Mouse (Mus musculus): ENCODE results near the gene Slc50a1. TPM values are rescaled to one million over a fixed set of nuclear protein-coding genes. Genes with fewer than 3 reads are reported as not detected.
A peak's percentile ranks its signal among the peaks of the same experiment; 100 is the strongest.

Slc50a1 gene
- 39.0 and 40.2 TPM in 2 replicates for polyA plus RNA-seq (2016; fragmentation: Nextera tagmentation; extraction: Ambion mirVana)

DNA sequence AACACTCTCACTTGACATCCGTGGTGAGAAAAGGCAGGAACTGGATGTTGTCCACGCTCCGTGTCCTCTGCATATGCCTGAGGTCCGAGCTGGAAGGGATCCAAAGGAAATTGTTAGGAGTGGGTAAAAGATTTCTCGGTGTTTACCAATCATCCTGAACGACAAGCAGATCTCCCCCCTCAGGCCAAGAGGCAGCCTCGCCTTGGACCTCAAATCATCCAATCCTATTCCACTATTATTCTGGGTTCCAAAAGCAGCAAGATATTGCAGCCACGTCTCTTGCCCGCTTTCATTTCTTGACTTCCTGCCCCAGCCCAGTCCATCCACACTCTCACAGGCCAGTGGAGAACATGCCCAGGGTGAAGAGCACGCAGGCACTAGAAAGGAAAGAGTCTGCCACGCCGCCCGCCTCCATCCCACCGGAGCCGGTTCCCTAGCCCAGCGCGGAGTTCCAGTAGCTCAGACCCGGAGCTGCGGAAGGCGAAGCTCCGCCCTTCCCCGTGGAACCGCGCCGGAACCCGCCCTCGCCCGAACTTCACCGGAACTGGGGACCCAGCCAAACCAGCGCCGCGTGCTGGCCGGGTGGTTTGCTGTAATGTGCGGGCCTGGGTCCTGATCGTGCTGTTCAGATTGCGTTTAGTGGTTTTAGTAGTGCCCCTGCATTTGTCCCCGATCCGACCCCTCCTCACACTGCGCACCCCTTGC, at the start of gene Slc50a1:
Gene Slc50a1, minus strand, starts transcription at position 520 of the 705 bp plus-strand sequence.
- no peaks in the 10 kb centered on the region for H3K9me3 ChIP-seq
- peak; percentile 19; the same call in 1 of the 2 replicates for ATAC-seq (ENCODE audit: low FRiP score, low read depth)
- no peaks in the 10 kb centered on the region for H3K36me3 ChIP-seq
- WGBS = 4% methylated on average over 39 of the region's 39 CpGs
- peak within 1 kb of the TSS; percentile 68 for H3K9ac ChIP-seq
- H3K27me3 ChIP-seq (replicated peaks) = no peaks in the 10 kb centered on the region
- peak within 1 kb of the TSS; percentile 75 for H3K4me2 ChIP-seq (replicated peaks)
- no peak within 1 kb of the TSS for H3K27ac ChIP-seq
- peaks cover 28% of the 10 kb centered on the region for H3K4me1 ChIP-seq
- peak within 1 kb of the TSS; percentile 50 for H3K4me3 ChIP-seq

DNA sequence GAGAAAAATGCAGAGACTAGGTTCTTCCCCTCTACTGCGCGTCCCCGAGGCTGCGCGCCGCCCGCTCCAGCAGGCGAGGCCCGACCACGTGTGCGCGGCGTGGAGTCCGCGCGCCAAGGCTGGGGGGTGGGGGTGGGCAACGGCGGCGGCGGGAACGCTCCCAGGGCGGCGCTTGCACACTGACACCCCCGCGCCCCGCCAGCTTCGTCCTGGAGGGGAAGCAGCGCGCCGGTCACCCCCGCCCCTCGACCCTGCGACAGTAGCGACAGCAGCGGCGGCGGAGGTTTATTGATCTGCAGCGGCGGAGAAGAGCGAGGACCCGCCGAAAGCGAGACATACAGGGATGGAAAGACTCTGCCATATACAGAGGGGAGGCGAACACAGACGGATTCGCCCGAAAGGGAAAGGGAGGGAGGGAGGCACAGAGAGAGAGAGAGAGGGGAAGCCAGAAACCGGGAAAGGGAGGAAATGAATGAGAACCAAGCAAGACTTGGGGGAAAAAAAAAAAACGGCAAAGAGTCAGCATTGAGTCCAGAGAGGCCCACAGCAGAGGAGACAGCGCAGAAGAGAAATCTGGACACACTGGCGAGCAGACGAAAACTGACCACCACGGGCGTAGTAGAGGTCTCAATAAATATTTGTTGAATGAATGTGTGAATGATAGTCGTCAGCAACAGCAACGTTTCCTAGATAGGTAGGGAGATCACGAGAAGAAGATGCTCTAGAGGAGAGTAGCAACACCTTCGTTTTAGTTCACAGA, 49.4 kb upstream of the Slc50a1 start:
- WGBS = 3% methylated on average over 58 of the region's 58 CpGs
- no peak for ATAC-seq (ENCODE audit: low FRiP score, low read depth)
- Histone ChIP-seq H3K36me3 (peaks cover 10% of the 10 kb centered on the region), H3K9ac (peak overlapping the region; percentile 91), H3K4me1 (peaks cover 77% of the 10 kb centered on the region), H3K4me3 (peak overlapping the region; percentile 75), H3K27ac (peak overlapping the region; percentile 46), H3K4me2 (replicated peaks) (peak overlapping the region; percentile 85), H3K9me3 (no peaks in the 10 kb centered on the region), H3K27me3 (replicated peaks) (peaks cover 36% of the 10 kb centered on the region)

DNA sequence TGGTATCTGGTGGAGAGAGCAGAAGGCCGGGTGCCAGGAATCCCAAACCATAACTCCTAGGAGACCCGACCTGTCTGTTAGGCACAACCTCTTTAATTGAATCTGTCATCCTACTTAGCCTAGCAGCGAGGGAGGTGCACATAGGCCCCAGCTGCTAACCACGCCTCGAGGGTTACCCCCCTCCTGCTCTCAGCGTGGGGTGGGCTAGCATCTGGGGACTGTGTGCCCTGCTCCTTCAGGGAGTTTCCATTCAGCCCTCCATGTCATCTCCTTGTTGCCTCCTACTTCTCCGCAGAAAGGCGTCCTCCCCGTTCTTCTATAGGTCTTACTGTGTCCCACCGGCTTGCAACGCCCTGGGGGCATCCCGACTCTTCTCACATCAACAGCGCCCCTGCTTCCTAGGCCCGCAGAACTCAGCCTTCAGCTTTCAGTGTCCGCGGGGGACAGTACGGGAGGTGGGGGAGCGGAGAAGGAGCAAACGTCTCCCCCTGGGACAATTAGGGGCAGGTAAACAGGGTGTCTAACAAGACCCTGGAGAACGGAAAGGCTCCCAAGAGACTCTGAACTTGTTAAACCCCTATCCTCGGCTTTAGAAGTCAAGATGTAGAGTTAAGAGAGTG, 48.7 kb upstream of the Slc50a1 start:
- Histone ChIP-seq H3K4me3 (peak overlapping the region; percentile 75), H3K9ac (peak overlapping the region; percentile 91; the same call in 1 of the 2 replicates), H3K9me3 (no peaks in the 10 kb centered on the region), H3K27ac (peak overlapping the region; percentile 46; the same call in 1 of the 2 replicates), H3K4me2 (replicated peaks) (peak overlapping the region; percentile 85), H3K4me1 (peaks cover 78% of the 10 kb centered on the region), H3K27me3 (replicated peaks) (peaks cover 36% of the 10 kb centered on the region), H3K36me3 (peaks cover 16% of the 10 kb centered on the region)
- 8% methylated on average over 21 of the region's 21 CpGs for WGBS
- ATAC-seq (ENCODE audit: low FRiP score, low read depth) = no peak

DNA sequence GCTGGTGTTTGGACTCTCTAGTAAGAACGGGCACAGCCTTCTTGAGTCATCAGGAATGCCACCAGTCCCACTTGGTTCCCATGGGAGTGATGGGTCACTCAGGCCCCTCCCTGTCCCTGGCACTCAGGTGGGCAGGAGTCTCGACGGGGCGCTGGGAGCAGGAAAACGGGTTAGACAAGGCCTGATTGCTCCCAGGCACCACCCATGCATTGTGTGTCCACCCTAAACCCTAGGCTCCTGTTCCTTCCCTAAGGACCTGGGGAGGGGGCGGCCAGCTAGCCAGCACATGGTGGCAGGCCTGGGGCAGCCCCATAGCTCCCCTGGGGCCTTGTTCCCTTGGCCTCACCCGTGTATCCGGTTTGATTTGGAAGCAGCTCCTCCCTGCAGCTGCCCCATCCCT, 47.9 kb upstream of the Slc50a1 start:
- H3K36me3 ChIP-seq = peaks cover 21% of the 10 kb centered on the region
- WGBS = 74% methylated on average over 8 of the region's 8 CpGs
- no peak for ATAC-seq (ENCODE audit: low FRiP score, low read depth)
- no peaks in the 10 kb centered on the region for H3K9me3 ChIP-seq
- H3K4me1 ChIP-seq = peaks cover 78% of the 10 kb centered on the region
- no peak overlapping the region for H3K4me3 ChIP-seq
- peaks cover 36% of the 10 kb centered on the region for H3K27me3 ChIP-seq (replicated peaks)
- H3K9ac ChIP-seq = no peak overlapping the region
- H3K4me2 ChIP-seq (replicated peaks) = peak overlapping the region; percentile 20
- H3K27ac ChIP-seq = no peak overlapping the region

DNA sequence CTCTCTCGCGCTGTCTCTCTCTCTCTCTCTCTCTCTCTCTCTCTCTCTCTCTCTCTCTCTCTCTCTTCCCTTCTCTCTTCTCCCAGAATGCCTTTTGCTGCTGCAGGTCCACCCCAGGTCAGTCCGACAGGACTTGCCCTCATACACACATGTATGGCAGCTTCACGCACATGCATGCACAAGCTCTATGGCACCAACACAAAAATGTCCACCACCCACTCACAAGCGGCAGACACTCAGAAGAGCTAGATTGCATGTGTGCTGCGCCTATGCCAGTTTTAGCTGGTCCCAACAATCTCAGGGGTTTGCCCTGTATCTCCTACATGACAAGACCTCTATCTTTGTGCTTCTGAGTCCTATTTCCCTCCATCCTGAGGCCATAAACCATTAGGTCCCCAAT, 46.9 kb upstream of the Slc50a1 start:
- 0 out of 2 replicates have a peak overlapping the region, but pooled peaks have one; percentile 26 for H3K9ac ChIP-seq
- H3K4me2 ChIP-seq (replicated peaks) = peak overlapping the region; percentile 61
- H3K9me3 ChIP-seq = no peaks in the 10 kb centered on the region
- ATAC-seq (ENCODE audit: low FRiP score, low read depth) = no peak
- no peak overlapping the region for H3K27ac ChIP-seq
- 53% methylated on average over 6 of the region's 6 CpGs for WGBS
- peaks cover 21% of the 10 kb centered on the region for H3K36me3 ChIP-seq
- no peak overlapping the region for H3K4me3 ChIP-seq
- peaks cover 72% of the 10 kb centered on the region for H3K4me1 ChIP-seq
- peaks cover 36% of the 10 kb centered on the region for H3K27me3 ChIP-seq (replicated peaks)

DNA sequence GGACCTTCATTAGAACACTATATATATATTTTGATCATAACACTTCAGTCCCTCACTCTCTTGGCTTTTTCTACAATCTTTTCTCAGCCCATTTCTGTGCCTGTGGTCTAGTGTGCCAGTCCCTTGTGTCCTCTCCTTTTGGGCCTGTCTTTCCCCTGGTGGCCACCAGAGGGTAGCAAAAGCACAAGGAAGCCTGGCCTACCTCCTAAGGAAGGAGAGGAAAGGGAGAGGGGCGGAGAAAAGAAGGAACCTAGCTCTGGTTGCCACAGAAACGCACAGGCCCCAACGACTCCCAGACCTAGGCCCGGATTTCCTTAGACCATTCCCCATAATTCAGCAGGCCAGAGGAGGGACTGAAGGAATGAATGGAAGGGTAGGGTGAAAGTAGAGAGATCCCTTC, 46.5 kb upstream of the Slc50a1 start:
- peak overlapping the region; percentile 61 for H3K4me2 ChIP-seq (replicated peaks)
- peak; percentile 15; the same call in 1 of the 2 replicates for ATAC-seq (ENCODE audit: low FRiP score, low read depth)
- H3K27ac ChIP-seq = no peak overlapping the region
- H3K4me3 ChIP-seq = no peak overlapping the region
- 0 out of 2 replicates have a peak overlapping the region, but pooled peaks have one; percentile 26 for H3K9ac ChIP-seq
- H3K9me3 ChIP-seq = no peaks in the 10 kb centered on the region
- H3K36me3 ChIP-seq = peaks cover 21% of the 10 kb centered on the region
- H3K4me1 ChIP-seq = peaks cover 71% of the 10 kb centered on the region
- H3K27me3 ChIP-seq (replicated peaks) = peaks cover 36% of the 10 kb centered on the region
- WGBS = 1% methylated on average over 4 of the region's 4 CpGs

DNA sequence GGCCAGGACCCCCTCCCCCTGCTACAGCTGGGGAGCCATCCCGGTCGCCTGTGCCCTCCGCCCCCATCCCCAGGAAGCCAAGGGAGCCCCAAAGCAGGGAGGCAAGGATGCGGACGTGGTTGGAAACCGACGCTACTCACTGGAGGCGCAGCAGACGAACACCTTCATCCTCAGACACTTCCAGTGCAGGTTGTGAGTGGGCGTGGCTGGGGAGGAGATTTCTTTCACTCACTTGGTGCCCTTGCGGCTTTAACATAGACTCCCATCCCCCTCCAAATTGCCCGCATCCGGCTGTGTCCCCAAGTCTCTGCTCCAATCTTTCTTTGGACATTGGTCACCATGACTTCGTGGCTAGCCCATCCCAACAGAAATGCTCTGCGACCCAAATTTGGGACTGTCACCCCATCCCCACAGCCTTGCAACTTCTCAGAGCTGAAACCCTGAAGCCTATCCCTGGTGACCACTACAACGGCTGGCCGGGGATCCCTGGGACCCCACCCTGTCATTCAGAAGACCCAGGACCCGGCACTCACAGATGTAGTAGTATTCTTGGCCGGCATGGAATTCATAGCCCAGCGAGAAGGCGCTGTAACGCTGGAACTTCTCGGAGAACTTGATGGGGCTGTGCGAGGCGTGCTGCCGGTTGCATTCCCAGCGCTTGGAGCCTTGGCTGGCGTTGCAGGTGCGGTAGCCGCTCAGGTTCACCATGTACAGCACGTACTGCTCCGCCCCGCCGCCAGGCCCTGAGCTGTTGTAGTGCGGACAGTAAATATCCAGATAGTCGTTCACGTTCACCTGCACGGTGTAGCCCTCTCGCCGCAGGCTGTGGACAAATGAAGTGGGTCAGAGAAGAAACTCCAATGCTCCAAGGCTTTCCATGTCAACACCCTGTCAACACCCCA, 45.8 kb upstream of the Slc50a1 start:
- H3K27me3 ChIP-seq (replicated peaks) = peaks cover 36% of the 10 kb centered on the region
- peaks cover 65% of the 10 kb centered on the region for H3K4me1 ChIP-seq

DNA sequence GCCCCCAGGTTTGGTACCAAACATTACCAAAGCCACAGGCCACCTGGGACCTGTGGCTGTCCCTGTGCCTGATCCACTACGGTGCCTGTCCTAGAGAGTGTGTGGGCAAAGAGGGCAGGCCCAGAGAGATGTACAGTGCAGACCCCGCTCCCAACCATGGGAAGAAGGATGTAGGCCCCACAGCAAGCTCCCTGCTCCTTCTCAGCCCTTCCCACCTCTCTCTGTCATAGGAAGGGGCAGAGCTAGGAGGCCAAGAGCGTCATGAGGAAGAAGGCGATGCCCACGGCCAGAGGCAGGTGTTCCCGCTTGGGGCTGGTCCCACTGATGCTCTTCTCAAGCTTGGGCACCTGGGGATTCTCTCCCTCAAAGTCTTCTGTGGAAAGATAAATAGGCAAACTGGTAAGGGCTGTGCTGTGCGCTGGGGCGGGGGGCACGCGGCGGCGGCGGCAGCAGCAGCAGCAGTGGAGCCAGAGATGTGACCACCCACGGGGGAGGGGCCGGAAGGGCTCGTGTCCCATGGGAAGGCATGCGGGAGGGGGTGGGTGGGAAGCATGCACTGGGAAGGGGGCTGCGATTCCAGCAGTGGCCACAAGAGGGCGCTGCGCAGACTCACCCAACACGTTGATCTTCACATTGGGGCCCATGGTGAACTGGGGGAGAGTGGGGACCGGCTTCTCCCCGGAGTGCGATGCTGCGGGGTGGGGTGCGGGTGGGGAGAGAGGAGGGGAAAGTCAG, 45.0 kb upstream of the Slc50a1 start:
- peak; percentile 12; the same call in 1 of the 2 replicates for ATAC-seq (ENCODE audit: low FRiP score, low read depth)
- WGBS = 4% methylated on average over 26 of the region's 26 CpGs
- H3K4me2 ChIP-seq (replicated peaks) = peak overlapping the region; percentile 61
- peaks cover 21% of the 10 kb centered on the region for H3K36me3 ChIP-seq
- no peaks in the 10 kb centered on the region for H3K9me3 ChIP-seq
- H3K4me3 ChIP-seq = peak overlapping the region; percentile 24
- peak overlapping the region; percentile 48; the same call in 1 of the 2 replicates for H3K9ac ChIP-seq
- H3K27me3 ChIP-seq (replicated peaks) = peaks cover 32% of the 10 kb centered on the region
- no peak overlapping the region for H3K27ac ChIP-seq
- peaks cover 57% of the 10 kb centered on the region for H3K4me1 ChIP-seq

More for the DNA sequence above, 45.8 kb upstream of the Slc50a1 start:
- Histone ChIP-seq H3K4me2 (replicated peaks) (peak overlapping the region; percentile 61), H3K27ac (no peak overlapping the region), H3K4me3 (peak overlapping the region; percentile 24), H3K9ac (no peak overlapping the region), H3K9me3 (no peaks in the 10 kb centered on the region), H3K36me3 (peaks cover 21% of the 10 kb centered on the region)
- 8% methylated on average over 40 of the region's 40 CpGs for WGBS
- ATAC-seq (ENCODE audit: low FRiP score, low read depth) = no peak

DNA sequence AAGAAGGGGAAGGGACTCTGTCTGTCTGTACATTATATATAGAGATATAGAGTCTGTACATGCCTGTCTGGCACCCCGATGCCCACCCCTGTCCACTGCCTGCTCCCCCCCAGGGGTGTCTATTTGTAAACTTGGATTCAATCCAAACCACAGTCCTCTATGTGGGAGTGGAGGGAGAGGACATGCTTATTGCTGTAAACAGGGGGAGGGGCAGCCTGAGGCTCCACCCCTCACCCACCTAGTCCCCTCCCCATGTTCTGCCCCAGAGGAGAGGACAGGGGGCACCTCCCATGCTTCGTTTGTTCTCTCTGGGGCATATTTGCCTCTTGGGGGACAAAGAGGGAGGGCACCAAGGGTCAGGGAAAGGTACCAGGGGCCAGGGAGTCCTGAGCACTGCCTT, 44.4 kb upstream of the Slc50a1 start:
- no peak overlapping the region for H3K9ac ChIP-seq
- 37% methylated on average over 2 of the region's 2 CpGs for WGBS
- peaks cover 51% of the 10 kb centered on the region for H3K4me1 ChIP-seq
- no peak for ATAC-seq (ENCODE audit: low FRiP score, low read depth)
- H3K27ac ChIP-seq = no peak overlapping the region
- peaks cover 30% of the 10 kb centered on the region for H3K27me3 ChIP-seq (replicated peaks)
- H3K9me3 ChIP-seq = no peaks in the 10 kb centered on the region
- H3K36me3 ChIP-seq = peaks cover 21% of the 10 kb centered on the region
- H3K4me2 ChIP-seq (replicated peaks) = peak overlapping the region; percentile 61
- H3K4me3 ChIP-seq = no peak overlapping the region

DNA sequence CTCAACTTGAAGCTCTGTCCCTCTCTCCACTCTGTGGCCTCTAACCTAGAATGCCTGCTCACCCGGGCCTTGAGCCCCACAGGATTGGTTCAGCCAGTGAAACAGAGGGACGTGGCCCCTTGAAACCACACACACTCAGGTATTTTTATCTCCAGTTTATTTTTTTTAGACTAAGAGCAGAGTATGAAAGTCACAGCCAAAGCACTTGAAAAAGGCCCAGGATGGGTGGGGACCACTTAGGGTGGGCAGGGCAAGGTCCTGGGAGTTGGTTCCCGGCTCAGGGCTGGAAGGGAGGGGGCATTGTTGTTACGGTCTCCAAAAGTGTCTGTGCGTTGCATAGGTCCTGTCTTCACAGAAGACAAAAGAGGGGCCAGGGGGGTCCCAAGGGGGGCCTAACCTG, 44.0 kb upstream of the Slc50a1 start:
- Histone ChIP-seq H3K9me3 (no peaks in the 10 kb centered on the region), H3K4me1 (peaks cover 46% of the 10 kb centered on the region), H3K4me3 (no peak overlapping the region), H3K36me3 (peaks cover 21% of the 10 kb centered on the region), H3K27ac (no peak overlapping the region), H3K9ac (no peak overlapping the region), H3K4me2 (replicated peaks) (no peak overlapping the region), H3K27me3 (replicated peaks) (peaks cover 27% of the 10 kb centered on the region)
- no peak for ATAC-seq (ENCODE audit: low FRiP score, low read depth)
- 76% methylated on average over 5 of the region's 5 CpGs for WGBS

DNA sequence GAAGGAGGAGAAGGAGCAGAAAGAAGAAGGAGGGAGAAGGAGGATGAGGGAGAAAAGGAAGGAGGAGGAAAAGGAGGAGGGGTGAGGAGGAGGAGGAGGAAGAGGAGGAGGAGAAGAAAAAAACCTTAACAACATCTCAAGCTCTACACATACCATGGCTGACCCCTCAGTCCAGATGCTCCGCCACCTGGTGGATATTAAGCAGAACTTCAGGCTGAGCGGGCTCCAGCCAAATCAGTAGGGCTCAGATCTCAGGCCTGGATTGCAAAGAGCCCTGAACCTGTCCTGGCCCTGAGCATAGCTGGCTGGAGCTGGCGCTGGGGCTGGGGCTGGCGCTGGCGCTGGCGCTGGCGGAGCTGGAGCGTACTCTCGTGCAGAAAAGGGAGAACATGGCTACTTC, 37.7 kb upstream of the Slc50a1 start:
- Histone ChIP-seq H3K9ac (no peak overlapping the region), H3K9me3 (no peaks in the 10 kb centered on the region), H3K4me2 (replicated peaks) (no peak overlapping the region), H3K27ac (no peak overlapping the region), H3K36me3 (no peaks in the 10 kb centered on the region), H3K4me3 (no peak overlapping the region), H3K27me3 (replicated peaks) (no peaks in the 10 kb centered on the region), H3K4me1 (no peaks in the 10 kb centered on the region)
- ATAC-seq (ENCODE audit: low FRiP score, low read depth) = peak; percentile 68; the same call in 1 of the 2 replicates
- 4% methylated on average over 9 of the region's 9 CpGs for WGBS

All from neural tube, embryonic 12.5 days (tissue).